Mouse (Mus musculus) liver, embryonic 12.5 days (tissue): ENCODE data around the gene Cars. TPM values are rescaled to one million over a fixed set of nuclear protein-coding genes. Genes with fewer than 3 reads are reported as not detected.
A peak's percentile ranks its signal among the peaks of the same experiment; 100 is the strongest.
"Not testable (repeated sequence)": the region's sequence is repeated elsewhere in the genome, so short reads cannot be mapped to it uniquely, and the experiment has no call there.

Experiments used
- ATAC-seq: fragments of 200-750 bp; cut with Nextera tagmentation; 2 replicates; pipeline ENCODE4 v1.8.0; 2017; ENCODE audit warnings: moderate number of reproducible peaks, mild to moderate bottlenecking, moderate library complexity
- H3K27ac ChIP-seq: fragments of 300-500 bp; sonication (generic); 2 replicates; pipeline ENCODE4 v1.5.1; 2016; ENCODE audit warnings: mild to moderate bottlenecking
- H3K27me3 ChIP-seq: fragments of 300-500 bp; sonication (generic); replicated peaks from 2 replicates; pipeline ENCODE4 v1.6.1; 2016; ENCODE audit warnings: mild to moderate bottlenecking, moderate library complexity
- H3K36me3 ChIP-seq: fragments of 300-500 bp; sonication (generic); 2 replicates; pipeline ENCODE4 v1.6.1; 2016; ENCODE audit warnings: mild to moderate bottlenecking, moderate library complexity
- H3K4me1 ChIP-seq: fragments of 300-500 bp; sonication (generic); 2 replicates; pipeline ENCODE4 v1.6.1; 2016
- H3K4me2 ChIP-seq: fragments of 300-500 bp; sonication (generic); 2 replicates; pipeline ENCODE4 v1.6.1; 2016; ENCODE audit warnings: mild to moderate bottlenecking, moderate library complexity
- H3K4me3 ChIP-seq: fragments of 300-500 bp; sonication (generic); 2 replicates; pipeline ENCODE4 v1.5.1; 2016; ENCODE audit warnings: mild to moderate bottlenecking, moderate library complexity
- H3K9ac ChIP-seq: fragments of 300-500 bp; sonication (generic); 2 replicates; pipeline ENCODE4 v1.6.1; 2016; ENCODE audit warnings: mild to moderate bottlenecking, moderate library complexity
- H3K9me3 ChIP-seq: fragments of 300-500 bp; sonication (generic); replicated peaks from 2 replicates; pipeline ENCODE4 v1.6.1; 2016; ENCODE audit warnings: mild to moderate bottlenecking, moderate library complexity
- WGBS: fragments of 180-500 bp; shearing (Covaris S2); methylation state at CpG from one replicate; pipeline ENCODE4 v1.1.7; 2016; ENCODE audit not compliant: insufficient replicate concordance; 5-methylcytosine and 5-hydroxymethylcytosine counted together
- polyA plus RNA-seq: library from polyadenylated mRNA; unstranded; fragments of >200 nt; fragmentation: Nextera tagmentation; extraction: Ambion mirVana; gene quantifications from 2 replicates; pipeline ENCODE4 v1.2.1, GENCODE M21; 2016

Gene Cars
- 79.5 and 83.4 TPM in 2 replicates for polyA plus RNA-seq

DNA sequence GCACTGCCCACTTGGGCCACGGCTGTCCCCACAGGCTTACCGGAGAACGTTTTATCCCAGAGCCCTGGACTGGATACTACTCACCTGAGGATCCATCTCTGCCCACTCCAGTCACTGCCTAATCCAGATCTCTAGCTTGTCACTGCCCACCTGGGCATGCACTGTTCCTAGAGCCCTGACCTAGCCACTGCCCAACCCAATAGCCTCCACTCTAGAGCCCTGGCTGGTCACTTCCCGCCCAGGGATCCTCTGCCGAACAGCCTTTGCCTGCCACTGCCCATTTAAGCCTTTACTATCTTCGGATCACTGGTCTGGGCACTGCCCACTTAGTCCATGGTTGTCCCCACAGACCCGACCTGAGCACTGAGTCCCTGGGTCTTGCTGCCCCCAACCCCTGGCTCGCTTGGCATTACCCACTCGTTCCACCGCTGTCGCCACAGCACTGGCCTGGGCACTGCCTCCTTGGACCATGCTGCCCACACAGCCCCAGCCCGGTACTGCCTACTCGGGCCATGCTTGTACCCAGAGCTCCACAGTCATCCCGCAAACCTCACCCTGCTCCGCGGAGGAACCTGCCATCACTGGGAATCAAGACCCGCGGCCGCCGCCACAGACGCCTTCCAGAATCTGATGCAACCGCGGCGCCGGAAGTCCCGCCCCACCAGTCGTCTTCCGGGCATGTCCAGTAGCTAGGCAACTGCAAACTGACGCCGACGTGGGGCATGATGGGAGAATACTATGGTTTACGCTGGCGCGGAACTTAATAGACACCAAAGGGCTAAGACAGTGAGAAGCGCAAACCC is at the start of gene Cars:
Gene Cars, minus strand, starts transcription at position 663 of the 803 bp plus-strand sequence.
- Histone ChIP-seq H3K4me3 (peak within 1 kb of the TSS; percentile 99), H3K4me1 (peaks cover 41% of the 10 kb centered on the region), H3K27me3 (no peaks in the 10 kb centered on the region), H3K27ac (peak within 1 kb of the TSS; percentile 85), H3K36me3 (peaks cover 36% of the 10 kb centered on the region), H3K4me2 (peak within 1 kb of the TSS; percentile 96), H3K9me3 (no peaks in the 10 kb centered on the region), H3K9ac (peak within 1 kb of the TSS; percentile 98)
- 2% methylated on average over 35 of the region's 35 CpGs for WGBS
- peak; percentile 99 for ATAC-seq

DNA sequence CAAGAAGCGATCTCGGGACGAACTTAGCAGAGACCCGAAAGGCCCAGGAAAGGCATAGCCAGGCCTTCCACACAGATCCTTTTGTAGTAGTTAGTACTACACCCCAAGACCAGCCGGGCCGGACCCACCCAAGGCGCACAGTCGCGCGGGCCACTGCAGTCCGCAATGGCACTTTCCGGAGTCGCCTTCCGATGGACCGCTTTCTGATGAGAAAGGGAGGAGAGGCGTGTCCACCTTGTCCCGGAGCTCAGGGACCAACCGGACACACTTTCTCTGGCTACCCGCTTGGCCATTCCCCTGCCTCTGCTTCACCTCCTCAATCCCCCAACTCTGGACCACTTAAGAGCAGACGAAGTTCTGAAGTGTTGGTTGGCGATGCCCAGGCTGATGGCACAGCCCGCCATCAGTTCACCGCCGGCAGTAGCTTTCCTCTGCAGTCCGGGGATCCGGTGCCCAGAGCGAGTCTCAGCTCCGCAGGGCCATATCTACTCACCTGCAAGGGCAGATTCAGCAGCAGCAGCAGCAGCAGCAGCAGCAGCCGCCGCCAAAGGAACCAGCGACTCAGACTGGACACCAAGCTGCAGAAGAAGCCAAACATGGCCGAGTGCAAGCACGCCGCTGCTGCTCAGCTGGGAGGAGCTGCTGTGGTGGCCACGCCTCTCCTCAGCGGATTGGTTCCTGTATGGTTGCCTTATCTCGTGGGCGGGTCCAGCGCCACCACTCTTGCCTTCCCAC is 49.3 kb upstream of the Cars start, which contains the start of gene Tnfrsf22:
Gene Tnfrsf22, minus strand, starts transcription at position 628 of the 735 bp plus-strand sequence.
- H3K27me3 ChIP-seq, result peaks cover 10% of the 10 kb centered on the region; the same call in 1 of the 2 replicates
- peaks cover 5% of the 10 kb centered on the region; the same call in 1 of the 2 replicates for H3K4me1 ChIP-seq
- no peaks in the 10 kb centered on the region for H3K36me3 ChIP-seq
- H3K4me2 ChIP-seq, result peak within 1 kb of the TSS; percentile 80
- H3K9ac ChIP-seq, result peak within 1 kb of the TSS; percentile 36; the same call in 1 of the 2 replicates
- peaks cover 3% of the 10 kb centered on the region; the same call in 1 of the 2 replicates for H3K9me3 ChIP-seq
- peak; percentile 81 for ATAC-seq
- H3K27ac ChIP-seq, result no peak within 1 kb of the TSS
- WGBS, result 4% methylated on average over 39 of the region's 39 CpGs
- peak within 1 kb of the TSS; percentile 60 for H3K4me3 ChIP-seq

DNA sequence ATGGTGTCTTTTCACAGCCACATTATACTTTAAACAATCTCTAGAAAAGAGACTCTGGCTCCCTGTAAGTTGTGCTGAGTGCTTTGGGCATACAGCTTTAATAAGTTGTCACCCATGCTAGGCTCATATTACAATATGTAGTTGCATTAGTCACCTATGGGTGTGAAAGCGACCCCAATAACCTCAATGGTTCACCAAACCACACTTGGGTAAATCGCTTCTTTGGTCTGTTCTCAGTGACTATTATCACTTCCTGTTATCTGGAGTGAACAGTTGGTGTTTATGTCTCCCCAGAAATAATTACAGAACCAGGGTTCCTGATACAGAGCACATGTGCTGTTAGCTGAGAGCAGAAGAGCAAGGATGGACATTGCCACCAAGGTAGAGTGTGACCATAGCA is 44.1 kb upstream of the Cars start:
- WGBS, result 50% methylated on average over 2 of the region's 2 CpGs

DNA sequence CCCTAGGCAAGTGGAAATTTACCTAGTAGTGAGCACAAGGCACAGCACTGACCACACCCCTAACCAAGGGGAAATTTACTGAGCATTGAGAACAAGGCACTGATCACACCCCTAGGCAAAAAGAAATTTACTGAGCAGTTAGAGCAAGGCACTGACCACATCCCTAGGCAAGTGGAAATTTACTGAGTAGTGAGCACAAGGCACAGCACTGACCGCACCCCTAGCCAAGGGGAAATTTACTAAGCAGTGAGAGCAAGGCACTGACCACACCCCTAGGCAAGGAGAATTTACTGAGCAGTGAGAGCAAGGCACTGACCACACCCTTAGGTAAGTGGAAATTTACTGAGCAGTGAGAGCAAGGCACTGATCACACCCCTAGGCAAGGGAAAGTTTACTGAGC is 36.8 kb upstream of the Cars start:
- Histone ChIP-seq H3K27me3 (no peaks in the 10 kb centered on the region), H3K9ac (no peak overlapping the region), H3K4me1 (no peaks in the 10 kb centered on the region), H3K4me3 (no peak overlapping the region), H3K4me2 (no peak overlapping the region), H3K27ac (no peak overlapping the region), H3K36me3 (no peaks in the 10 kb centered on the region), H3K9me3 (no peaks in the 10 kb centered on the region)
- 76% methylated on average over 1 of the region's 1 CpGs for WGBS
- ATAC-seq, result no peak

More for the DNA sequence above, 44.1 kb upstream of the Cars start:
- not testable (repeated sequence) for ATAC-seq, H3K4me3 ChIP-seq, H3K4me2 ChIP-seq, H3K27ac ChIP-seq, H3K36me3 ChIP-seq, H3K9me3 ChIP-seq, H3K9ac ChIP-seq, H3K27me3 ChIP-seq, H3K4me1 ChIP-seq

DNA sequence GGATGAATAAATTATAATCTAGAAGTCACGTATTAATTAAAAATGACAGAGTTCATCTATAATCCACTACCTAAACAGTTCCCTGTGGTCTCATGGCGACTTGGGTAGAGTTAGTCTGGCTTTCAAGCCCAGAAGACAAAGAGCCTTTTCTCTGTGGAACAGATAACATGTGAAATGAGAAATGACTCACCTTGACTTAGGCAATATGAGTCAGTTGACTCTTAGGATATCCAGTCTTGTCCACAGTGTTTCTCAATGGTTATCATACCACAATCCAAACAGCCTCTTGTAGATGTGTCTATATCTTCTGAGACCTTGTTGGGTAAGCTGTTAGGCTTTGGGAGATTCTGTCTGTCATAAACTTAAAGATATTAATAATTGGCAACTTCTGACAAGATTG is 31.6 kb upstream of the Cars start:
- H3K4me1 ChIP-seq, result no peaks in the 10 kb centered on the region
- no peak overlapping the region for H3K27ac ChIP-seq
- H3K9me3 ChIP-seq, result no peaks in the 10 kb centered on the region
- H3K9ac ChIP-seq, result no peak overlapping the region
- peaks cover 1% of the 10 kb centered on the region; the same call in 1 of the 2 replicates for H3K27me3 ChIP-seq
- WGBS, result 47% methylated on average over 2 of the region's 2 CpGs
- no peak overlapping the region for H3K4me2 ChIP-seq
- ATAC-seq, result no peak
- no peak overlapping the region for H3K4me3 ChIP-seq
- H3K36me3 ChIP-seq, result no peaks in the 10 kb centered on the region

DNA sequence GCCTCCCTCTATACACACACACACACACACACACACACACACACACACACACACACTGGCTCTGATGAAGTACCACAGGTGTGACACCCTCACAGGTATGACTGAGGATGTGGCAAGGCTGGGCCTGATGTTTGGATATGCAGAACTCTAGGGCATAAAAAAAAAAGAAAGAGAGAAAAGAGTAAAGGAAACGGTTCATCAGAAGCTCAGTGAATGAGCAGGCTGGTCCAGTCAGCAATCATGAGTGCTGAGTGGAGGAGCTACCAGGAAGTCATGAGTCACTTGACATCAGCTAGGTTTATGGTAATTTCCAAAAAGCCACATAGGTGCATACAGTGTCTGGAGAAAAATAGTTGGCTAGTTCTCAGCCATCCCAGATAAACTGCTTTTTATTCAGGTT is 29.6 kb upstream of the Cars start:
- Histone ChIP-seq H3K36me3 (no peaks in the 10 kb centered on the region), H3K9me3 (no peaks in the 10 kb centered on the region), H3K4me3 (no peak overlapping the region), H3K9ac (no peak overlapping the region), H3K4me2 (no peak overlapping the region), H3K4me1 (no peaks in the 10 kb centered on the region), H3K27me3 (peaks cover 2% of the 10 kb centered on the region; the same call in 1 of the 2 replicates), H3K27ac (no peak overlapping the region)
- no peak for ATAC-seq
- 18% methylated on average over 1 of the region's 1 CpGs for WGBS

DNA sequence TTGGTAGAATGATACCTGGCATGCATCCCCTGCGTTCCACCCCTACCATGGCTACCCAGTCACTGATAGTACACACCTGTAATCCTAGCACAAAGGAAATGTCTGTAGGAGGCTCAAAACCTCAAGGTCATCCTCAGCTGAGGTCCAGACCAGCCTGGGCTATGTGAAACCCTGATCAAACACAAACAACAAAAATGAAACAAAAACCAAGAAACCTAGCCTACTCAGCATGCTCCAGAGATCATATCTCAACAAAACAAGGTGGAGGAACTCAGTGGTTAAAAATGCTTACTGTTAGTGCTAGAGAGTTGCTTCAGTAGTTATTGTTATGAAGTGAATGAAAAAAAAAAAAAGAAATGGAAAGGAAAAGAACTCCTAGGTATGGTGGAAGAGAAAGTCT is 28.6 kb upstream of the Cars start, which contains the start of gene Tnfrsf26:
Gene Tnfrsf26, minus strand, starts transcription at position 183 of the 400 bp plus-strand sequence.
- H3K4me3 ChIP-seq, result no peak within 1 kb of the TSS
- no peaks in the 10 kb centered on the region for H3K9me3 ChIP-seq
- H3K4me2 ChIP-seq, result peak within 1 kb of the TSS; percentile 12; the same call in 1 of the 2 replicates
- 73% methylated on average over 1 of the region's 1 CpGs for WGBS
- no peaks in the 10 kb centered on the region for H3K4me1 ChIP-seq
- H3K27ac ChIP-seq, result 0 out of 2 replicates have a peak within 1 kb of the TSS, but pooled peaks have one; percentile 30
- H3K27me3 ChIP-seq, result peaks cover 2% of the 10 kb centered on the region; the same call in 1 of the 2 replicates
- H3K36me3 ChIP-seq, result no peaks in the 10 kb centered on the region
- no peak within 1 kb of the TSS for H3K9ac ChIP-seq
- ATAC-seq, result no peak

DNA sequence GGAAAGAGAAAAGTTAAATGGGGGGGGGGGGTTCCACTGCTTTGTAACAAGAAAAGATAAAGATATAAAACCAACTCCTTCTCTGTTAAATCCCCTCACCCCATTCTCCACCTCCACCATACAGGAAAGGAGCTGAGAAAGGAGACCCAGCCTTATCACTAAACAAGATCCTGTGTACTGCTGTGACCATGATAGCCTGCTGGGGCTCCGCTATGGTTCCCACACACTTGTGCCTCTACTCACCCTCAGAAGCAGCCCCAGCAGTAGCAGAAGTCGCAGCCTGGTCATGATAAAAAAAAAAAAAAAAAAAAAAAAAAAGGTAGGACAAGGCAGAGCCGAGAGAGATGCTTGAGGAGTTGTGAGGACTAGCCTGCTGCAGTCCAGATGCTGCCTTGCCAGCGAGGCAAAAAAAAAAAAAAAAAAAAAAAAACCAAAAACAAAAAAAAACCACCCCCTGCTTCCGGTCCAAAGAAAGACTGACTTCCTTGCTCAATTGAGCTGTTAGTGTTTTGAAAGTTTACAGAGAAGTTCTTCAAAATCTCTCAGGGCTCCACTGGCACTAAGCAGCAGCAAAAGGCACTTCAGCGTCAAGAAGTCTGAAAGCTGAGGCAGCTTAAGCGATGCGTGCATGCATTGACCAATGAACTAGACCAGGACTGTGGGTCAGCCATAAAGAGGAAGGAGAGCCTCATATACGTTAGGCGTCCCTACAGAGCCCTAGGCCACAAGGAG is 27.8 kb upstream of the Cars start:
- 26% methylated on average over 10 of the region's 10 CpGs for WGBS
- Histone ChIP-seq H3K36me3 (no peaks in the 10 kb centered on the region), H3K27ac (0 out of 2 replicates have a peak overlapping the region, but pooled peaks have one; percentile 30), H3K9ac (no peak overlapping the region), H3K27me3 (peaks cover 2% of the 10 kb centered on the region; the same call in 1 of the 2 replicates), H3K4me2 (peak overlapping the region; percentile 12; the same call in 1 of the 2 replicates), H3K9me3 (no peaks in the 10 kb centered on the region), H3K4me1 (no peaks in the 10 kb centered on the region), H3K4me3 (no peak overlapping the region)
- no peak for ATAC-seq

DNA sequence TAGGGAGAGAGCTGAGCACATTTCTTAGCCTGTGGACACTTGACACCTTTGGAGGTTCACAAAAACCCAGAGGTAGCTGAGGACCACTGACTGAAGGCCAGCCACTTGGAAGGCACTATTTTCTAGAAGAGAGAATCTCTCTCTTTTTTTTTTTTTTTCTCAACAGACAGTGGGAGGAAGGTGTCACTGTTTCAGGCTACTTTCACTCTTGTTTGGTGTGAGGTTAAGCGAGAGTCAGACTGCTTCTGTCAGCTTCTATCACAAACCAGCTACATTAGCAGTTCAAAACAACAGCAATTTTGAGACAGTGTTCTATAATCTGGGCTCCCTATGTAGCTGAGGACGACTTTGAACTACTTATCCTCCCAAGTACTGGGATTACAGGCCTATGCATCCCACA is 26.3 kb upstream of the Cars start:
- WGBS, result 35% methylated on average over 2 of the region's 2 CpGs
- peaks cover 2% of the 10 kb centered on the region; the same call in 1 of the 2 replicates for H3K27me3 ChIP-seq
- ATAC-seq, result no peak
- H3K9ac ChIP-seq, result no peak overlapping the region
- H3K9me3 ChIP-seq, result no peaks in the 10 kb centered on the region
- no peak overlapping the region for H3K4me3 ChIP-seq
- H3K27ac ChIP-seq, result no peak overlapping the region
- H3K4me1 ChIP-seq, result no peaks in the 10 kb centered on the region
- no peaks in the 10 kb centered on the region for H3K36me3 ChIP-seq
- no peak overlapping the region for H3K4me2 ChIP-seq

DNA sequence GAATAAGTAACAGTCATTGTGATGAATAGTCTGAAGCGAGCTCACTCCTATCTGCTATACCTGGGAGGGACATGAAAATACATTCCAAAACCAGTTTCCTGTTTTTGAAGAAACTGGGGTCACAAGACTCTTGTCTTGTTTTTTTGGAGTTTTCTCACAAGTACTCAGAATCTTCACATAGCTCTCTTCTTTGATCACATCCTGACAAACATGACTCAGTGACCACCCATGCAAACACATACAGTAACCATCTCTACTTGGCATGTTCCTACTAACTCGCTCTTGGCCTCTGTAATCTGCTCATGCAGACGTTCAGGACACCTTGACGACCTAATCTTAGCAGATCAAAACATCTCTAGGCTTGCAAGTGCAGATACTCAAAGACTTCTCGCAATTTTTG is 25.3 kb upstream of the Cars start:
- Histone ChIP-seq H3K4me1 (no peaks in the 10 kb centered on the region), H3K4me2 (no peak overlapping the region), H3K27me3 (peaks cover 2% of the 10 kb centered on the region; the same call in 1 of the 2 replicates), H3K27ac (no peak overlapping the region), H3K4me3 (no peak overlapping the region), H3K9ac (no peak overlapping the region), H3K36me3 (no peaks in the 10 kb centered on the region), H3K9me3 (no peaks in the 10 kb centered on the region)
- no peak for ATAC-seq
- 38% methylated on average over 5 of the region's 5 CpGs for WGBS

DNA sequence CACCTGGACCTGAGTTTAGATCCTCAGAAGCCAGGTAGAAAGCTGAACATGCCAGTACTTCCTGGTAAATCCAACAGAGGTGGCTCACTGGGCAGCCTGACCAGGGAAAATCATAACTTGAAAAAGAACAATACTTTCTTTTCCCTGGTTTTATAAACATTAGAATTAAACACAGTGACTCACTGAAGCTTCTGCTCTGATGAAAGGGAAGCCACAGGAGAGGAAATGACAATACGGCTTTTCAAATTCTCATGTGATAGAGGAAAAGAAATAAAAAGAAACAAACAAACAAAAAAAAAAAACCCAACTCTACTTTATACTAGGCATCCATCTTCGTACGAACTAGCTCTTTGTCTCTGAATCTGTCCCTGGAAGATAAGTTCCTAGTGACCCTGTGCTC is 24.7 kb upstream of the Cars start:
- no peaks in the 10 kb centered on the region for H3K36me3 ChIP-seq
- H3K9ac ChIP-seq, result no peak overlapping the region
- H3K4me3 ChIP-seq, result no peak overlapping the region
- 0 out of 2 replicates have a peak, but pooled peaks cover 2% of the 10 kb centered on the region for H3K27me3 ChIP-seq
- H3K4me2 ChIP-seq, result no peak overlapping the region
- no peak for ATAC-seq
- no peak overlapping the region for H3K27ac ChIP-seq
- H3K9me3 ChIP-seq, result no peaks in the 10 kb centered on the region
- whole genome bisulfite sequencing, result 58% methylated on average over 3 of the region's 3 CpGs
- no peaks in the 10 kb centered on the region for H3K4me1 ChIP-seq
